Mouse (Mus musculus) embryonic facial prominence, embryonic 11.5 days (tissue): Measurements from ENCODE around the gene Hist1h4h. TPM values are rescaled to one million over a fixed set of nuclear protein-coding genes. Genes with fewer than 3 reads are reported as not detected.

Experiments
- ATAC-seq: fragments of 200-750 bp; cut with Nextera tagmentation; replicated peaks from 2 replicates; pipeline ENCODE4 v1.8.0; 2017; ENCODE audit warnings: low read depth; ENCODE audit not compliant: insufficient number of reproducible peaks, low FRiP score, low TSS enrichment
- DNase-seq: peaks from one replicate; pipeline ENCODE4 v3.0.0-alpha.2; 2015; ENCODE audit warnings: low spot score
- H3K27ac ChIP-seq: fragments of 300-500 bp; sonication (generic); replicated peaks from 2 replicates; pipeline ENCODE4 v1.5.1; 2014; ENCODE audit warnings: mild to moderate bottlenecking, low read depth, low read length, control low read depth
- H3K27me3 ChIP-seq: fragments of 300-500 bp; sonication (generic); 2 replicates; pipeline ENCODE4 v1.6.1; 2014; ENCODE audit warnings: mild to moderate bottlenecking, low read length, moderate library complexity, mixed read lengths; ENCODE audit not compliant: control insufficient read depth, insufficient read depth
- H3K36me3 ChIP-seq: fragments of 300-500 bp; sonication (generic); replicated peaks from 2 replicates; pipeline ENCODE4 v1.6.1; 2014; ENCODE audit warnings: low read depth, mild to moderate bottlenecking, low read length, moderate library complexity, mixed read lengths; ENCODE audit not compliant: control insufficient read depth, insufficient read depth
- H3K4me1 ChIP-seq: fragments of 300-500 bp; sonication (generic); 2 replicates; pipeline ENCODE4 v1.6.1; 2014; ENCODE audit warnings: low read length, mixed read lengths; ENCODE audit not compliant: control insufficient read depth, insufficient read depth
- H3K4me2 ChIP-seq: fragments of 300-500 bp; sonication (generic); 2 replicates; pipeline ENCODE4 v1.6.1; 2014; ENCODE audit warnings: low read depth, mild to moderate bottlenecking, control low read depth, low read length, moderate library complexity
- H3K4me3 ChIP-seq: fragments of 300-500 bp; sonication (generic); 2 replicates; pipeline ENCODE4 v1.5.1; 2014; ENCODE audit warnings: low read depth, low read length, control low read depth
- H3K9ac ChIP-seq: fragments of 300-500 bp; sonication (generic); replicated peaks from 2 replicates; pipeline ENCODE4 v1.6.1; 2014; ENCODE audit warnings: mild to moderate bottlenecking, control low read depth, low read length
- H3K9me3 ChIP-seq: fragments of 300-500 bp; sonication (generic); replicated peaks from 2 replicates; pipeline ENCODE4 v1.6.1; 2016; ENCODE audit warnings: mild to moderate bottlenecking, low read length, inconsistent platforms, mixed read lengths; ENCODE audit not compliant: control insufficient read depth
- WGBS: fragments of 180-500 bp; shearing (Covaris S2); extraction: QIAGEN DNeasy Blood & Tissue Kit; methylation state at CpG from one replicate; pipeline ENCODE4 v1.1.7; 2014; 5-methylcytosine and 5-hydroxymethylcytosine counted together
- polyA plus RNA-seq: library from polyadenylated mRNA; unstranded; fragments of >200 nt; fragmentation: Nextera tagmentation; extraction: Ambion mirVana; gene quantifications from 2 replicates; pipeline ENCODE4 v1.2.1, GENCODE M21; 2014

Gene Hist1h4h
- polyA plus RNA-seq, 1 experiment from 2014 or later: 3.5 TPM

DNA sequence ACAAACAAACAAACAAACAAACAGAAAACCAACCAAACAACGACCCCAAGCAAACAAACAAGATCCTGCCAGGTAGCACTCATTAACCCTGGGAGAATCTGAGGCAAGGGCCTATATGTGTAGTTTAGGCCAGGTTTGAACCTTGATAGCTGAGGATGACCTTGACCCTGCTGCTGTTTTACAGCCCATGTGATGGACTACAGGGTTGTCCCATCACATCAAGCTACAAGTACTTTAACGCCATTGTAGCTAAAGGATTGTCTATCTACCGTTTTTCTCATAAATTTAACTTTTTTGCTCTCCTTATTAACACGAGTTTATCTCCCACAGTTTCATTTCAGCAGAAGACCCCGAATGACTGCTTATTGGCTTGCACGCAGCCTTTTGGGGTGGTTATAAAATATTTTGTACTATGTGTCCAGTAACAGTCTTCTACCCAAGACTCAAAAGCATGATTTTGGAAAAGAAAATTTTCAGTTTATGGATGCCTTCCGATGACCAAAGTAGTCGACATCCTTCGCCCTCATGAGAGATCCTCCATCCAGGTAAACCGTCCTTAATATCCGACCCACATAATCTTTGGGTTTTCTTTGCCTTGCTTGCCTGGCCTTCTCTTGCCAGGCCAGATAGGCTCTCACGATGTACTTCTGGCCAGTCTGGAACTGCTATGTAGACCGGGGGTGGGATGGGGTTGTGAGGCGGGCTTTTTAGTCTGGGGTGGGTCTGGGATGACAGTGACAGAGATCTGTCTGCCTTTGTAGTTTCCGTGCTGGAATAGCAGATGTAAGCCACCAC lies 14.8 kb upstream of the Hist1h4h start:
- no peak for DNase-seq
- no peak for ATAC-seq
- Histone ChIP-seq H3K4me1 (no peaks in the 10 kb centered on the region), H3K27me3 (no peaks in the 10 kb centered on the region), H3K27ac (no peak overlapping the region), H3K36me3 (no peaks in the 10 kb centered on the region), H3K4me3 (peak overlapping the region; percentile 47), H3K9me3 (no peaks in the 10 kb centered on the region), H3K9ac (peak overlapping the region; percentile 44), H3K4me2 (peak overlapping the region; percentile 52)
- whole genome bisulfite sequencing: 49% methylated on average over 15 of the region's 15 CpGs

- ATAC-seq (0 out of 2 replicates have a peak, but pooled peaks have one; percentile 4), DNase-seq (peak; percentile 86)
- Histone ChIP-seq H3K36me3 (no peaks in the 10 kb centered on the region), H3K4me2 (peak overlapping the region; percentile 55), H3K27me3 (no peaks in the 10 kb centered on the region), H3K4me1 (no peaks in the 10 kb centered on the region), H3K27ac (no peak overlapping the region), H3K4me3 (peak overlapping the region; percentile 47), H3K9me3 (no peaks in the 10 kb centered on the region), H3K9ac (peak overlapping the region; percentile 37)
- whole genome bisulfite sequencing: under 1% methylated on average over 19 of the region's 19 CpGs
Measured at GRCm38 (mm10) chr13:23516822-23517602, 13.8 kb upstream of the Hist1h4h start.

DNA sequence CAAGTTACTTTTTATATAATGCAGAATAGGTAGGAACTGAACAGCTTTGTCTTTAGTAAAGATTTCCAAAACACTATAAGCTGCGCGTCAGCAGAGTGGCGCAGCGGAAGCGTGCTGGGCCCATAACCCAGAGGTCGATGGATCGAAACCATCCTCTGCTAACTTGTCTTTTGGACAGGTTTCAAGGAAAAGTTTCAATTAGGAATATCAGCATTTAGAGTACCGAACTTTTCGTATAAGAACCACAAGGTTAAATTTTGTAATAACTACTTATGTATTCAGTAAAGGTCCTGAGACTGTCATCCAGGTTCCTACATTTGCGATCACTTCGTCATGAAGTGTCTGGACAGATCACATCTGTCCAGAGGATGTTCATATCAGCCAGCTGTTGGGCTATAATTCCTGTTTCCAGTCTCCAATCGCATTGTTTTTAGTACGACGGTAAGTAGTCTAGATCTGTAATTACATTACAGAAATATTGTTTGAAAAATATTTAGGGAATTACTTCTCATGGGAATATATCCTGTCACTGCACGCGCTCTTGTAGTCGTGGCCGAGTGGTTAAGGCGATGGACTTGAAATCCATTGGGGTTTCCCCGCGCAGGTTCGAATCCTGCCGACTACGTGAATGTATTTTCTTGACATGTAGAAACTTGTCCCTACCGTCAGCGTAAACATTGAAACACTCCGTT lies 13.1 kb upstream of the Hist1h4h start:
- WGBS: under 1% methylated on average over 27 of the region's 27 CpGs
- H3K27me3 ChIP-seq: no peaks in the 10 kb centered on the region
- H3K9ac ChIP-seq: peak overlapping the region; percentile 37
- H3K9me3 ChIP-seq: no peaks in the 10 kb centered on the region
- H3K27ac ChIP-seq: no peak overlapping the region
- no peaks in the 10 kb centered on the region for H3K4me1 ChIP-seq
- no peaks in the 10 kb centered on the region for H3K36me3 ChIP-seq
- ATAC-seq (peak; percentile 71), DNase-seq (peak; percentile 90)
- H3K4me3 ChIP-seq: peak overlapping the region; percentile 47
- peak overlapping the region; percentile 78 for H3K4me2 ChIP-seq

GRCm38 (mm10) chr13:23518295-23518603 lies 12.6 kb upstream of the Hist1h4h start:
- Histone ChIP-seq H3K4me3 (peak overlapping the region; percentile 47), H3K36me3 (no peaks in the 10 kb centered on the region), H3K27ac (no peak overlapping the region), H3K4me1 (no peaks in the 10 kb centered on the region), H3K9ac (no peak overlapping the region), H3K9me3 (no peaks in the 10 kb centered on the region), H3K27me3 (no peaks in the 10 kb centered on the region), H3K4me2 (peak overlapping the region; percentile 14)
- ATAC-seq (no peak), DNase-seq (no peak)
- WGBS: under 1% methylated on average over 6 of the region's 6 CpGs

- WGBS: 0% methylated on average over 6 of the region's 6 CpGs
Measured at GRCm38 (mm10) chr13:23518885-23519284, 12.0 kb upstream of the Hist1h4h start.

GRCm38 (mm10) chr13:23519416-23519815 lies 11.4 kb upstream of the Hist1h4h start:
- ATAC-seq (0 out of 2 replicates have a peak, but pooled peaks have one; percentile 10), DNase-seq (peak; percentile 90)
- H3K36me3 ChIP-seq: no peaks in the 10 kb centered on the region
- whole genome bisulfite sequencing: 0% methylated on average over 10 of the region's 10 CpGs
- no peaks in the 10 kb centered on the region for H3K27me3 ChIP-seq
- H3K9me3 ChIP-seq: no peaks in the 10 kb centered on the region
- no peaks in the 10 kb centered on the region for H3K4me1 ChIP-seq
- H3K27ac ChIP-seq: no peak overlapping the region
- peak overlapping the region; percentile 28 for H3K4me3 ChIP-seq
- no peak overlapping the region for H3K9ac ChIP-seq
- H3K4me2 ChIP-seq: peak overlapping the region; percentile 16

More at GRCm38 (mm10) chr13:23518885-23519284, 12.0 kb upstream of the Hist1h4h start:
- Histone ChIP-seq H3K4me3 (peak overlapping the region; percentile 28), H3K4me1 (no peaks in the 10 kb centered on the region), H3K9me3 (no peaks in the 10 kb centered on the region), H3K27ac (no peak overlapping the region), H3K36me3 (no peaks in the 10 kb centered on the region), H3K27me3 (no peaks in the 10 kb centered on the region), H3K9ac (no peak overlapping the region), H3K4me2 (peak overlapping the region; percentile 16)
- ATAC-seq (peak; percentile 54), DNase-seq (peak; percentile 91)

DNA sequence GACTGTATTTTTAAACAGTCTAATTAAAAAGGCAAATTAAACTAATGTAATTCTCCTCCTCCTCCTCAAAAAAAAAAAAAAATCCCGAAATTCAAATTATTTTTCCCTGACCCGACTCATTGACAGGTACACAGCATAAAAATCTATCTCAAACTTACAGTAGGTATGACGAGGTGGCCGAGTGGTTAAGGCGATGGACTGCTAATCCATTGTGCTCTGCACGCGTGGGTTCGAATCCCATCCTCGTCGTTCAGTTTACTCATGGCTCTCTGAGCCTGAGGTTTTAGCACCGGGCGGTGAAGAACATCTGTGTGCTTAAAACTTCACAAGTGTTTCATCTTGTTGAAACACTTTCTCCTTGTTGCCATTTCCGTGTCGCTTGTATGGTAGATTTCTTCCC lies 9.1 kb upstream of the Hist1h4h start:
- peak; percentile 84 for DNase-seq
- H3K36me3 ChIP-seq: no peaks in the 10 kb centered on the region
- H3K4me1 ChIP-seq: no peaks in the 10 kb centered on the region
- H3K4me2 ChIP-seq: no peak overlapping the region; the same call in 1 of the 2 replicates
- no peak overlapping the region for H3K27ac ChIP-seq
- WGBS: 1% methylated on average over 14 of the region's 14 CpGs
- H3K9me3 ChIP-seq: no peaks in the 10 kb centered on the region
- no peak for ATAC-seq
- H3K4me3 ChIP-seq: no peak overlapping the region
- no peak overlapping the region for H3K9ac ChIP-seq
- no peaks in the 10 kb centered on the region for H3K27me3 ChIP-seq
